Mouse (Mus musculus) ZHBTc4 (cell line): ENCODE results near the gene Ctbp1.

Source experiments
- DNase-seq: peaks from one replicate; pipeline ENCODE4 v3.0.0-alpha.2; 2011; ENCODE audit warnings: low read depth, low spot score

Ctbp1 gene

DNA sequence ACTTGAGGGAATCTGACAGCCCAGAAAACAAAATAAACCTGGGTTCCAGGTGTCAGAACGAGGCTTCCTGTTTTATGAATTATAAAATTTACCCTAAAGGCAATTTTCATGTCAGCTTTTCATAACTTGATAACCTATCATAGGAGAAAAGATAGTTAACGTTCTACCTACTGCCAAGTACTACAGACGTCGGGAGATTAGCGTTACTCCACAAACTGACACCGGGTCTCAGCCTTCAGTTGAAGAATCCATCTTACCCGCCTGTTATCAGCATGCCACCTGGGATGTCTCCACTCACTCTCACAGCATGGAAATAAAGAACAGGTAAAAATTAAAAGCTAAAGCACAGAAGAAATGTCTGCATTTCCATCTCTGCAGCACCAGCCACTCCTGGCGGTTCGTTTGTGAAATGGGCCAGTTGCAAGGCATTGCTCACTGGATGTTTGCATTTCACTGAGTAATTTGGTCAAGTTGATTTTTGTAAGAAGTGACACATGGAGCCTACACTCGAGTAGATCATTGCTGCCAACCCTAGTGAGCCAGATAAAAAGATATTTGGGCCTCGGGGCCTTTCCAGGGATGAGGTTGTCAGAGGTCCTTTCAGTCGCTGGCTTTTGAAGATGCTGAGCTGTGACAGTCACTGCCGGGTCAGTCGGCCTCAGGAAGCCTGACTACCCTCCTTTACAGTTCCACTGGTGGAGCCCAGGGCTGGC is 66.1 kb downstream of the Ctbp1 start:
- no peak for DNase-seq

DNA sequence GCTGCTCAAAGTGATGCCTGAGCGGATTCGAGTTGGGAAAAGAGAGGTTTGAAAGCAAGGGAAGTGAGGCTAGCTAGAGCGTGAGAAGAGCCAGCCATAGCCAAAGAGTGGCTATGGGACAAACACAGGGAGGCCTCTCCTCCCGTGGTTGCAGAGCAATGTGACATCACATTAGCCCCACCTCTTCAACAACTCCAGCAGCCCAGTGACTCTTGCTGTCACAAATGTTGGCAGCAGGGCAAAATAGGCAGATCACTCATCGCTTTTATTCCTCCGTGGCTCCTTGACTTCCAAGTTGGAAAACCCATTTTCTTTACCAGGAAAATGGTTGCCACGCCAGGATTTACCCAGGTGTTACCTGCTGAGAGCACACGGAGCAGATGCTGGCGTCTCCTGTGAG is 67.7 kb downstream of the Ctbp1 start:
- DNase-seq = no peak

DNA sequence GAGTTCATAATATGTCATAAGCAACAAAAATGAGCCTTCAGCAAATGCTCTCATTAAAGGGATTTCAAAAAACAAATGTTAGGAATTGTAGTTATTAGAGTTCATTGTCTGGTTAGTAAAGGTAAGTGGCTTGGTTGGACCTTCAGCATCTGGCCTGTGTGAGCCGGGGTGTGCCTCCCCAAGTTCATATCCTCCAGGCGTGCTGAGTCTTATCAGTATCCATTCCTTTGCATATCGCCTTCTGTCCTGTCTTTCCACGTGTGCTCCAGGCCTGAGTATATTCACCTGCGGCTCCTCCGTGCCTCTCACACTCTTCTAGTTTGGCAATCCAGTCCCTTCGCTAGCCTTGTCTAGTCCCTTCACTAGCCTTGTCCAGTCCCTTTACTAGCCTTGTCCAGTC is 68.5 kb downstream of the Ctbp1 start:
- DNase-seq = no peak

DNA sequence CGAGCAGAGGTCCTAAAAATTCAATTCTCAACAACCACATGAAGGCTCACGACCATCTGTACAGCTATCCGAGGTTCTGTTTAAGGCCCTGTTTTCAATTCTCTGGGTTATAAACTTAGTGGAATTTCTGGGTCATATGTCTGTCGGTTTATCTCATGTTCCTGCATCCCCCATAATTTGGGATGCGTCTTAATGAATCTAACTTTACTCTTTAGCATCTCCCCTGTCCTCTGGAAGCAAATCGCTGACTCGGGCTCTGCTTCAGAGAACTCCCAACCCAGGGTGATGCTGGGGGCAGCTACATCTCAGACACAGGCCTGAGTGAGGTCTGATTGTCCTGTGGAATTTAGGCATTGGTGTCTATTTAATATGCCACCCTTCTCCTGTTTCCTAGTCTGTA is 70.5 kb downstream of the Ctbp1 start:
- DNase-seq = no peak

DNA sequence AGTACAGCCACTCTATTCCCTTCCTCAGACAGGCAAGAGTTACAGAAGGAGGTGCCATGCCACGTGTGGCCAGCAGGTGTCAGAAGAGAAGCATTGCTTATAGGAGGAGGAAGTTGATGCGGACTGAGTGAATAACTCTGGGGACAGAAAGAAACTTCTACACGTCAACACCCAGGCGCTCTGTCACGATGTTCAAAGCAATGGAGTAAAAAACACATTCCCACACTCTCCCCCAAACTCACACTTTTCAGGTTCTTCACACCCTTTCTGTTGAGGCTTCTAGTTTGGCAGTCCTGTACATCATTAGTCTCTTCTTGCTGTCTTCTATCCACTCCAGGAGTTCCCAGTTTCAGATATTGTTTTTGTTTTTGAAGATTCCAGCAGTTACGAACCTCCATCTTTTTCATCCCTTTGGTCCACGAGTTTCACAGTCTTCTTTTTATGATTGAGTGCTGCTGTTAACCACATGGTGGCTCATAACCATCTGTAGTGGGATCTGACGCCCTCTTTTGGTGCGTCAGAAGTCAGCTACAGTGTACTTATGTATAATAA is 71.0 kb downstream of the Ctbp1 start:
- peak; percentile 86 for DNase-seq

DNA sequence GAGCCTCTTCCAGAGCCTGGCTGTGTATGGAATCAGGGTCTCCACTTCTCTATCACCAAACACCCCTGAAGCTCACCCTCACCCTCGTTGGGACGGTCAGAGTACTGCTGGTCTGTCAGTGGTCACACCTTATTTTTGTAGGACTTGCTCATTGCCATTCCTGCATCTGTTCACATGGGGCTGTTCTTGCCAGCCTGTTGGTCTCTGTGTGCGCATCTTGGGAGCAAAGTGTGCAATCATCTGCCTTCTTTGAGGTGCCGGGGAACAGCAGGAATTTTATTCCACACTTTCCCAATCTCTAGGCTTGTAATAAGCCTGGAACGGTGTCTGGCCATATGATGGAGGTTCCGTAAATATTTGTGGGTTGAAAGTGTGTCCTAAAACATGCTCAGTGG is 71.6 kb downstream of the Ctbp1 start:
- DNase-seq = no peak

DNA sequence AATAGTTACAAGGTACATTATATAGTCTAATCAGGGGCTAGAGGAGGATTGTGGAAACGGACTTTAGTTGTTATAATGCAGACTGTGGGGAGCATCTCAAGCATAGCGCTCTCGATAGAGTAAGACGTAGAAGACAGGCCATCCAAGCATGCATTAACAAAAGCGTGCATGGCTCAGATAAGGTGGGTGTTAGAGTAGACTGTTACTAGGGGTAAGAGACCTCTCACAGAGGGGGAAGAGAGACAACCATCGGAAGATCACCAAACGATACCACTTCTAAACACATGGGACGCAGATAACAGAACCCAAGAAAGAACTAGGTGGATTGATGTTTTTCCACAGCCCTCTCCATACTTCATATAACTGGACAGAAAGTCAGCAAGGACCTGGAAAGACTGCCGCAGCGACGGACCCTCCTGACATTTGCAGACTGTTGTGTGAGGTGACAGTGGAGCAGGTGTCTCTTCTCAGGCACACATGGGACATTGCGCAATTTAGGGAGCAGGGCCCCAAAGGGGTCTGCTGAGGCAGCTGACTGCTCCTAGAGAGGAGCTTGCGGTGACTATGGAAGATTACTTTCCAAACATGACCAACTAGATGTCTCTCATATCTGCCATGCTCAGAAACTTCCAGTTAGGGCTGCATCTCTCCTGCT is 72.2 kb downstream of the Ctbp1 start:
- DNase-seq = no peak

DNA sequence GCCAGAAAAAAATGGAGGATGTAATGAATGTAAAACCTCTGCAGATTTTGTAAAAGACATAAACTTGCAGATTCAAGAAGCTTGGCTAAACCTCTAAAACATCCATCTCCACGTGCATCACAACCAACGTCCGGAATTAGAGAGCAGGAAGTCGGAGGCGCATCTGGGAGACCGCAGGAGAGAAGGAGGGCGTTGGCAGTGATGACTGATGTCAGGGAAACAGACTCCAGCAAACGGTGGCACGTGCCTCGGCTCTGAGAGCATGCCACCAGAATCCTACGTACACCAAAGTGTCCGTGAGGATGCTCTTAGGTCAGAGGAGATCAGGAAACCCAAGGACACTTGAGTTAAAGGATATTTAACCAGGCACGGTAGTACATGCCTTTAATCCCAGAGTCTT is 73.1 kb downstream of the Ctbp1 start:
- no peak for DNase-seq

DNA sequence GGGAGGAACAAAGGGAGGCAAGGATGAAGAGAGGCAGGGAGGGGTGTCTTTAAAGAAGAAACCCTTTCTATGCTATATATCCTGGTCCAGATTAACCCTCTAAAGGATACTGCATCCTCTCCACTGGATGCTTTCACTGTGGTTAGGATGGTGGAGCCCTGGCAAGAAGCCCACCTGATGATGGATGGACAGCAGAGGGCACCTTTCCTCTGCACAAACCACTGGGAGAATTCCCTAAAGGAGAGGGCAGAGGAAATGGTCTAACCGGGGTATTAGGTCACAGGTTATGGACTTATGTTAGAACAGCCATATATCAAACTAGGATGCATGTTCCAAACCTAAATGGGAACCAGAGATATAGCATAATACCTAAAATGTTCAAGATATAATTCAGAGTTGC is 74.7 kb downstream of the Ctbp1 start:
- DNase-seq = no peak
